Mouse (Mus musculus) MEL (cell line): ENCODE results near the gene Pigl.

Experiments used
- MAX ChIP-seq: IDR thresholded peaks from 2 replicates; pipeline ENCODE4 v1.6.1; 2011; ENCODE audit warnings: low read length, improper control_type of control experiment
- POLR2A ChIP-seq, 2 experiments: IDR thresholded peaks; 2 replicates each; pipeline ENCODE4 v1.6.1; 2011 to 2012; ENCODE audit warnings: low read length in 2 of 2, mild to moderate bottlenecking in 2 of 2, control low read depth in 1 of 2, improper control_type of control experiment in 1 of 2, low read depth in 1 of 2, moderate library complexity in 1 of 2; ENCODE audit not compliant: control insufficient read depth in 1 of 2, insufficient read depth in 1 of 2, poor library complexity in 1 of 2
- POLR2AphosphoS5 ChIP-seq: IDR thresholded peaks from 2 replicates; pipeline ENCODE4 v1.6.1; 2012; ENCODE audit warnings: low read depth, borderline replicate concordance, mild to moderate bottlenecking, inconsistent platforms, low read length, moderate library complexity, mixed read lengths

GRCm38 (mm10) chr11:62458780-62459179, 520 bp downstream of the Pigl start:
- TF ChIP-seq MAX (peak; percentile 1; the same call in 1 of the 2 replicates), POLR2A (IDR thresholded peaks at IDR 0.05; ENCODE audit: control insufficient read depth in 1 of 2, insufficient read depth in 1 of 2, low read depth in 1 of 2, low read length in 2 of 2, poor library complexity in 1 of 2) (no peak), POLR2AphosphoS5 (no peak)
